Mouse (Mus musculus) cortical plate, adult 2 months (tissue): ENCODE data around the gene Tlr9.

Experiments used
- CTCF ChIP-seq: fragments of 200-500 bp; IDR thresholded peaks from 2 replicates; pipeline ENCODE4 v1.5.1; 2011; ENCODE audit warnings: mild to moderate bottlenecking, control low read depth, low read length; ENCODE audit not compliant: insufficient read depth; ENCODE audit errors: extremely low read depth
- POLR2A ChIP-seq: fragments of 200-500 bp; IDR thresholded peaks from 2 replicates; pipeline ENCODE4 v1.6.1; 2011; ENCODE audit warnings: mild to moderate bottlenecking, low read length, control low read depth; ENCODE audit not compliant: insufficient read depth; ENCODE audit errors: extremely low read depth

- no peak for TF ChIP-seq POLR2A
- no peak for TF ChIP-seq CTCF
Measured at GRCm38 (mm10) chr9:106237401-106237800, 15.0 kb downstream of the Tlr9 start.
